Mouse (Mus musculus) liver, adult 2 months (tissue): ENCODE measurements around the gene Prr22.

Source experiments
- CTCF ChIP-seq: fragments of 200-500 bp; IDR thresholded peaks from 2 replicates; pipeline ENCODE4 v1.5.1; 2011; ENCODE audit warnings: low read depth, low read length, control low read depth
- POLR2A ChIP-seq: fragments of 200-500 bp; IDR thresholded peaks from 2 replicates; pipeline ENCODE4 v1.6.1; 2011; ENCODE audit warnings: low read length, control low read depth; ENCODE audit not compliant: insufficient read depth; ENCODE audit errors: extremely low read depth

GRCm38 (mm10) chr17:56819032-56819545 lies 49.0 kb downstream of the Prr22 start:
- TF ChIP-seq CTCF, result no peak
- TF ChIP-seq POLR2A, result no peak
